Mouse (Mus musculus) spleen, adult 2 months (tissue): Measurements from ENCODE around the gene Sh2d6. TPM values are rescaled to one million over a fixed set of nuclear protein-coding genes. Genes with fewer than 3 reads are reported as not detected.

Experiments
- DNase-seq, 2 experiments: peaks; one replicate each; pipeline versions ENCODE4 v3.0.0 to v3.0.0-alpha.2; 2012 to 2021; ENCODE audit warnings: low spot score in 2 of 2, low read depth in 1 of 2
- H3K27ac ChIP-seq: fragments of 200-500 bp; 2 replicates; pipeline ENCODE4 v1.5.1; 2012; ENCODE audit warnings: low read length, inconsistent platforms; ENCODE audit not compliant: insufficient read depth
- H3K27me3 ChIP-seq: fragments of 200-500 bp; 2 replicates; pipeline ENCODE4 v1.6.1; 2012; ENCODE audit warnings: mild to moderate bottlenecking, moderate library complexity, low read length, inconsistent platforms; ENCODE audit not compliant: control insufficient read depth, insufficient read depth
- H3K36me3 ChIP-seq: fragments of 200-500 bp; 2 replicates; pipeline ENCODE4 v1.6.1; 2012; ENCODE audit warnings: mild to moderate bottlenecking, low read length, inconsistent platforms; ENCODE audit not compliant: control insufficient read depth, insufficient read depth
- H3K4me1 ChIP-seq: fragments of 200-500 bp; 2 replicates; pipeline ENCODE4 v1.6.1; 2011; ENCODE audit warnings: inconsistent platforms; ENCODE audit not compliant: control insufficient read depth, insufficient read depth, insufficient read length
- H3K4me3 ChIP-seq: fragments of 200-500 bp; 2 replicates; pipeline ENCODE4 v1.5.1; 2011; ENCODE audit warnings: mild to moderate bottlenecking, inconsistent platforms; ENCODE audit not compliant: insufficient read depth, insufficient read length; ENCODE audit errors: extremely low read depth
- CTCF ChIP-seq: fragments of 200-500 bp; IDR thresholded peaks from 2 replicates; pipeline ENCODE4 v1.5.1; 2011; ENCODE audit warnings: mild to moderate bottlenecking, inconsistent platforms; ENCODE audit not compliant: insufficient read depth, insufficient read length, insufficient replicate concordance; ENCODE audit errors: extremely low read depth
- POLR2A ChIP-seq: fragments of 200-500 bp; IDR thresholded peaks from 2 replicates; pipeline ENCODE4 v1.6.1; 2011; ENCODE audit warnings: low read depth, low read length, inconsistent platforms
- WGBS: fragments of 180-500 bp; shearing (Covaris S2); methylation state at CpG from one replicate; pipeline ENCODE4 v1.1.7; 2018; 5-methylcytosine and 5-hydroxymethylcytosine counted together
- polyA plus RNA-seq: library from polyadenylated mRNA; depleted of rRNA; stranded (reverse); fragments of >200 nt; gene quantifications from 2 replicates; pipeline ENCODE4 v1.2.3, GENCODE M21; 2012

Sh2d6 gene
- polyA plus RNA-seq, 1 experiment: 0.55 TPM

DNA sequence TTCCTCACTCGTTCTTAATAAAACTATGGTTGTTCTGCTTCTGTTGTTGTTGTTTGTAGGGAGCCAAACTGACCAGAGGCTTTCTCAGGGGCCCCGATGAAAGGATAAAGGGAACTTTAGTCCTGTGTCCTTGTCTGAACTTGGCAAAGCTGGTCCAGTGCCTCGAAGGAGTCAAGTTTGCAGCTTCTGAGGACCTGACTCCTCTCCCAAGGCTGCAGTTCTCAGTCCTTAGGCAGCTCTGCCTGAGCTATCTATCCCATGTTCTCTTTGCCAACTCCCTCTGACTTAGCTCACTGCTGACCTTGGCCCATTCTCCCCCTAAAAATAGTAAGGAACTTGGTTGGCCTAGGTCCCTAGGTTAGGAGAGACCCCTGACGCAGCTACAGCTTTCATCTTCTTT, 5.6 kb upstream of the Sh2d6 start:
- TF ChIP-seq CTCF (no peak), POLR2A (no peak)
- 82% methylated on average over 4 of the region's 4 CpGs for WGBS
- no peak overlapping the region for H3K4me3 ChIP-seq
- no peaks in the 10 kb centered on the region for H3K36me3 ChIP-seq
- H3K4me1 ChIP-seq: no peaks in the 10 kb centered on the region
- no peaks in the 10 kb centered on the region for H3K27me3 ChIP-seq
- H3K27ac ChIP-seq: no peak overlapping the region
- no peak for DNase-seq

GRCm38 (mm10) chr6:72524160-72524559, 2.7 kb upstream of the Sh2d6 start:
- Histone ChIP-seq H3K27me3 (no peaks in the 10 kb centered on the region), H3K27ac (no peak overlapping the region), H3K4me1 (peaks cover 8% of the 10 kb centered on the region; the same call in 1 of the 2 replicates), H3K36me3 (no peaks in the 10 kb centered on the region), H3K4me3 (no peak overlapping the region)
- TF ChIP-seq POLR2A: no peak
- 60% methylated on average over 2 of the region's 2 CpGs for WGBS
- no peak for DNase-seq

DNA sequence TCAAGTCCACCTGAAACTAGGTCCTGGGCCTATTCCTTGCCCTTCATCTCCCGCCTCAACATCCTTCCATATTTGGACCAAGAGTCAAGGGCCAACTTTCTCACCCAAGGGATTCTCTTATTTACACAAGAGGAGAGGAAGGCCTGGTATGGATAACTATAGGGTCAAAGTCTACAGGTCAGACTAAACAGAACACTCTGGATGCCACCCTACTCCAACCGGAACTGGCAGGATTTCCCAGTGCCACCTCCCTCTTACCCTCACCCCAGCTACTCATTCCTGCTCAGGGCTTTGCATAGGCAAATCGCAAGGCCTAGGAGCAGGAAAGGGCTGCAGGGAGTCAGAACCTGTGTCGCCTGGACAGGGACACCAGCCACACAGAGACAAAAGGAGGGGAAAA, 1.7 kb upstream of the Sh2d6 start:
- H3K36me3 ChIP-seq: no peaks in the 10 kb centered on the region
- H3K4me3 ChIP-seq: no peak overlapping the region
- H3K27ac ChIP-seq: no peak overlapping the region
- DNase-seq: no peak
- no peaks in the 10 kb centered on the region for H3K27me3 ChIP-seq
- WGBS: 97% methylated on average over 4 of the region's 4 CpGs
- peaks cover 8% of the 10 kb centered on the region; the same call in 1 of the 2 replicates for H3K4me1 ChIP-seq
- no peak for TF ChIP-seq POLR2A
- TF ChIP-seq CTCF: no peak

GRCm38 (mm10) chr6:72522288-72522687, 781 bp upstream of the Sh2d6 start:
- 72% methylated on average over 5 of the region's 5 CpGs for WGBS
- no peaks in the 10 kb centered on the region for H3K27me3 ChIP-seq
- DNase-seq: no peak
- TF ChIP-seq CTCF (no peak), POLR2A (no peak)
- H3K4me3 ChIP-seq: no peak overlapping the region
- H3K4me1 ChIP-seq: peaks cover 8% of the 10 kb centered on the region; the same call in 1 of the 2 replicates
- no peak overlapping the region for H3K27ac ChIP-seq
- H3K36me3 ChIP-seq: no peaks in the 10 kb centered on the region

DNA sequence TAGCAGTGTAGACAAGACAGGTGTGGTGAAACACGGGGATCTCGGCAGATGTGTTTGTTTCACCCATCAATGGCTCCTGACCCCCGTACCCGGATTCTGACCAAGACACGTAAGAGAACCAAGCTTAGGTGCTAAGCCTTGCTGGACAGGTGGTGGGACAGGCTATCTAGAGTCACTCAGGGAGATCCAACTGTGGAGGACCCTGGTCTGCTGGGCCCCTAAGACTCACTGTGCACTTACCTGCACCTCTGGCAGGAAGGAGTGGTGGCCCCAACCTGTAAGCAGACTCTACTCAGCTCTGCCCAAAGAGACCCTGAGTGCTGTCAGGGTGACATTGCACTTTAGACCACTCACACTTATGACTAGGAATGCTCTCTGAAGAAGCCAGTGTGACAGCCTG, 603 bp downstream of the Sh2d6 start:
- TF ChIP-seq CTCF: no peak
- TF ChIP-seq POLR2A: no peak
- DNase-seq: no peak
- Histone ChIP-seq H3K27ac (no peak overlapping the region), H3K4me3 (no peak overlapping the region), H3K4me1 (peaks cover 8% of the 10 kb centered on the region; the same call in 1 of the 2 replicates), H3K36me3 (no peaks in the 10 kb centered on the region), H3K27me3 (no peaks in the 10 kb centered on the region)
- WGBS: 96% methylated on average over 5 of the region's 5 CpGs

DNA sequence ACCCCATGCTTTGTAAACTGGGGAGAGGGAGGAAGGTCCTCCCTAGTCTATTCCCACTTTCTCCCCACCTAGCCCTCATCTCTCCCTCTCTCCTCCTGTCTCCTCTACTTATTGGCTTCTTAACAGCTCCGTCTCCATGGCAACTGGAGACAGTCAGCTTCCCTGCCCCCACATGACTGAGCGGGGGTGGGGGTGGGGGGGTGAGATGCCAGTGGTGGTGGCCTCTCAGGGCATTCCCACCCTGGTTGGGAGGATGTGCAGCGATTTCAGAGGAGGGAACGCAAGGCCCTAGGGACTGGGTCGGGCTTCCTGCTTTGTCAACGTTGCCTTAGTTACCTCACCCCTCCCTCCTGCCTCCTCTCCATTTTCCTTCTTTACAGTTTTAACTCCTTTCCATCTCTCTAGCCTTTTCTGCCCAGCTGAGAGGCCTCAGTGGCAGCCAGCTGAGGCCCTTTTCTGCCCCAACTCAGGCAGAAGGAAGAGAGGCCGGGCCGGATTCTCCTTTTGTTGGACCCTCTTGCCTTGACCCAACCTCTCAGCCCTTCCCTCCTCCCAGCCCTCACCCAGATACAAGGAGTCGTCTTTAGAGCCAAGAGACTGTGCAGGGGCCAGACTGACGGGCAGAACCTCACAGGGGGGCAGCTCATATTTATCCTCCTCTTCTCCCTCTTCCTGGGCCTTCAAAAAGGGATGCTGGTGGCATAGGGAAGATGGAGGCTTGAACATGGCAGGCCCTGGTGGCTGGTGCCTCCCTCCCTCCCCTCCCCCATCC, 1.4 kb downstream of the Sh2d6 start:
- DNase-seq: peak in 1 of 2 experiments; percentile 35
- Histone ChIP-seq H3K27ac (no peak overlapping the region), H3K27me3 (no peaks in the 10 kb centered on the region), H3K4me1 (peaks cover 8% of the 10 kb centered on the region; the same call in 1 of the 2 replicates), H3K36me3 (no peaks in the 10 kb centered on the region), H3K4me3 (no peak overlapping the region)
- no peak for TF ChIP-seq POLR2A
- TF ChIP-seq CTCF: no peak
- 54% methylated on average over 10 of the region's 10 CpGs for WGBS

- TF ChIP-seq CTCF (no peak), POLR2A (no peak)
- whole genome bisulfite sequencing: 81% methylated on average over 8 of the region's 8 CpGs
- Histone ChIP-seq H3K4me3 (no peak overlapping the region), H3K4me1 (peaks cover 8% of the 10 kb centered on the region; the same call in 1 of the 2 replicates), H3K27me3 (no peaks in the 10 kb centered on the region), H3K27ac (no peak overlapping the region), H3K36me3 (no peaks in the 10 kb centered on the region)
- no peak for DNase-seq
Measured at GRCm38 (mm10) chr6:72519303-72519702, 2.2 kb downstream of the Sh2d6 start.
